Comparison of ENCODE assay signal across 10 mouse cellular contexts in the genomic region with DNA sequence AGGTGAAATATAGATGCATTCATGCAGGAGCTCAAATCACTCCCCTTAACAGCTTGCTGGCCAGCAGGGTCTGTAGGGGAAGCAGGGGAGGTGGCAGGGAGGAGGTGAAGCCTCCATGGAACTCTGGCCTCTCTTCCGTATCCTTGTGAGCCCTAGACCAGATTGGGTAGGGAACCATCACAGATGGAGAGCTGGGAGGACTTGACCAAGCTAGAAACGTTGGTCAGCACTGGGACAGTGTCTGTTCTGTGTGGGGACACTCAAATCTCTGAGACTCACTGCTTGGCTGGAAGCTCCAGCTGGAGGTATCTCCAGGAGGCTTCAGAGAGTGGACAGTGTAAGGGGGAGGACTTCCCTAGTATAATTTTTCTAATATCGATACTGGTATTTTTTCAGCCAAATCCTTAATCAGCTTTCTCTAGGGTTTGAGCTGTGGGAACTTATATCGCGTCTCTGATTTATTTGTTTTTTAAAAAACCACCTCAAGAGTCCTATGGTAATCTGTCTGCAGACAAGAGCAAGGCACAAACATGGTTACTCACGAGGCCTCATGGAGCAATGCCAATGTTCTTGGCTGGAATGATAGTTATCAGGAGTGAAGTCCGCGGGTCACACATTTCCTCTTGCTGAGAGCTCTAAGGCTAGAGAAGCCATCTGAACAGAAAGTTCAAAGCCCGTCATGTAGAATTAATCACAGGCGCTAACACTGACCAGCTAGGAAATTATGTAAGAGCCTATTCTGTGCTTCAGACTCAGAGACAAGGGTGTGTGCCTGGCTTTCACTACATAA. TPM values are rescaled to one million over a fixed set of nuclear protein-coding genes. Genes with fewer than 3 reads are reported as not detected.
DNase-seq lines count a peak whose midpoint lies in the region; ATAC-seq and TF ChIP-seq lines count a peak whose summit lies in the region.
"Had no signal": no experiment of that assay in that cellular context is flagged by ENCODE, and none has a peak within 500 bp of the region (broad histone marks: within the 10 kb centered on the region; RNA-seq: fewer than 3 reads in every experiment).

No protein-coding gene starts in this region.

- TF ChIP-seq CTCF in cerebellum, adult 2 months (IDR thresholded peaks at IDR 0.05; ENCODE audit: borderline replicate concordance, insufficient read depth, low read depth, low read length) = no peak
- no peak for TF ChIP-seq CTCF in thymus, adult 2 months (IDR thresholded peaks at IDR 0.05; ENCODE audit: borderline replicate concordance, control insufficient read depth, extremely low read depth, insufficient read depth, low read length, poor library complexity)

- no peak overlapping the region for H3K9ac ChIP-seq in kidney, embryonic 15.5 days
- H3K9ac ChIP-seq in hindbrain, embryonic 15.5 days = no peak overlapping the region

- peak overlapping the region; percentile 42; the same call in 1 of the 2 replicates for H3K4me3 ChIP-seq in kidney, embryonic 15.5 days (replicated peaks)
- peak overlapping the region; percentile 76 for H3K4me3 ChIP-seq in cerebellum, adult 2 months (replicated peaks; ENCODE audit: insufficient read depth, low read depth, low read length)
- H3K4me3 ChIP-seq in hindbrain, embryonic 15.5 days = peak overlapping the region; percentile 46
- H3K4me3 ChIP-seq in thymus, adult 2 months (ENCODE audit: control insufficient read depth, insufficient read depth, low read length) = no peak overlapping the region

- H3K4me1 ChIP-seq in kidney, embryonic 15.5 days = peaks cover 11% of the 10 kb centered on the region
- peaks cover 4% of the 10 kb centered on the region; the same call in 1 of the 2 replicates for H3K4me1 ChIP-seq in cerebellum, adult 2 months (ENCODE audit: control insufficient read depth, insufficient read depth, low read length)
- H3K4me1 ChIP-seq in hindbrain, embryonic 15.5 days (replicated peaks) = peaks cover 16% of the 10 kb centered on the region
- H3K4me1 ChIP-seq in thymus, adult 2 months (replicated peaks; ENCODE audit: control insufficient read depth, insufficient read depth, low read length) = no peaks in the 10 kb centered on the region

- 73% methylated on average over 10 of the region's 10 CpGs for WGBS in kidney, embryonic 15.5 days
- 27% methylated on average over 10 of the region's 10 CpGs for WGBS in cerebellum, adult 2 months
- WGBS in hindbrain, embryonic 15.5 days = 77% methylated on average over 10 of the region's 10 CpGs
- 69% methylated on average over 10 of the region's 10 CpGs for WGBS in thymus, adult 2 months

- peak overlapping the region; percentile 73 for H3K4me2 ChIP-seq in kidney, embryonic 15.5 days
- peak overlapping the region; percentile 86 for H3K4me2 ChIP-seq in hindbrain, embryonic 15.5 days

- H3K27me3 ChIP-seq in kidney, embryonic 15.5 days = peaks cover 8% of the 10 kb centered on the region; the same call in 1 of the 2 replicates
- H3K27me3 ChIP-seq in cerebellum, adult 2 months (ENCODE audit: control insufficient read depth, insufficient read depth, low read length) = no peaks in the 10 kb centered on the region
- peaks cover 9% of the 10 kb centered on the region; the same call in 1 of the 2 replicates for H3K27me3 ChIP-seq in hindbrain, embryonic 15.5 days
- H3K27me3 ChIP-seq in thymus, adult 2 months (ENCODE audit: control insufficient read depth, insufficient read depth, low read length) = no peaks in the 10 kb centered on the region

- ATAC-seq in kidney, embryonic 15.5 days (replicated peaks; ENCODE audit: low FRiP score) = no peak
- ATAC-seq in hindbrain, embryonic 15.5 days (ENCODE audit: low FRiP score, low read depth) = no peak
- no peak for ATAC-seq in CD4-positive, CD25-positive, alpha-beta regulatory T cell, adult 4 months

- no peak for TF ChIP-seq POLR2A in cerebellum, adult 2 months (IDR thresholded peaks at IDR 0.05; ENCODE audit: borderline replicate concordance, insufficient read depth, low read length)
- no peak for TF ChIP-seq POLR2A in thymus, adult 2 months (IDR thresholded peaks at IDR 0.05; ENCODE audit: control insufficient read depth, extremely low read depth, insufficient read depth, low read length, poor library complexity)

- no peaks in the 10 kb centered on the region for H3K36me3 ChIP-seq in kidney, embryonic 15.5 days
- no peaks in the 10 kb centered on the region for H3K36me3 ChIP-seq in hindbrain, embryonic 15.5 days
- H3K36me3 ChIP-seq in thymus, adult 2 months (ENCODE audit: control insufficient read depth, insufficient read depth, low read length) = no peaks in the 10 kb centered on the region

- DNase-seq in kidney, postnatal 25 days = no peak
- DNase-seq in Muller cell, postnatal 12 days (ENCODE audit: inconsistent ontology term) = peak; percentile 66
- DNase-seq in cerebellum, adult 2 months = peak; percentile 33 to 61
- DNase-seq in thymus, adult 2 months = no peak
- DNase-seq in thymus, postnatal 10 days (ENCODE audit: low spot score in 2 of 2) = no peak
- DNase-seq: right cerebral cortex, postnatal 14 days; thymus, postnatal 25 days had no signal

- no peak overlapping the region for H3K27ac ChIP-seq in kidney, embryonic 15.5 days
- peak overlapping the region; percentile 49 for H3K27ac ChIP-seq in cerebellum, adult 2 months (ENCODE audit: insufficient read depth, low read length)
- H3K27ac ChIP-seq in hindbrain, embryonic 15.5 days (replicated peaks) = no peak overlapping the region
- no peak overlapping the region for H3K27ac ChIP-seq in thymus, adult 2 months (ENCODE audit: control insufficient read depth, insufficient read depth, low read length)

- H3K9me3 ChIP-seq in kidney, embryonic 15.5 days (replicated peaks) = no peaks in the 10 kb centered on the region
- H3K9me3 ChIP-seq in hindbrain, embryonic 15.5 days = no peaks in the 10 kb centered on the region

RNA-seq across cellular contexts. Expression of a gene that starts 1.0 kb away (rescaled TPM):
- polyA plus RNA-seq in kidney, embryonic 15.5 days (2015; fragmentation: Nextera tagmentation; extraction: Ambion mirVana) = 1.3 and 2.0 TPM in 2 replicates
- 50.8 and 62.6 TPM in 2 replicates for polyA plus RNA-seq in cerebellum, adult 2 months (2012; rRNA removed)
- polyA plus RNA-seq in hindbrain, embryonic 15.5 days (2015; fragmentation: Nextera tagmentation; extraction: Ambion mirVana) = 44.3 and 44.9 TPM in 2 replicates
- under 1 TPM in 1 of 2 experiments, not detected in 1; 0.22 TPM for polyA plus RNA-seq in CD4-positive, CD25-positive, alpha-beta regulatory T cell, adult 4 months (2017; shearing (Covaris generic))
- 0.08 and 3.6 TPM in 2 replicates for polyA plus RNA-seq in thymus, adult 2 months (2012; rRNA removed)

Comparison
In these comparisons a context has a peak if more than half of its experiments do, and no peak if none do; other contexts are left out.
1. DNase-seq: peak in Muller cell, postnatal 12 days (single experiment) and cerebellum, adult 2 months (2 of 2); none in kidney, postnatal 25 days (0 of 2), thymus, adult 2 months (single experiment) and thymus, postnatal 10 days (0 of 2).